Mouse (Mus musculus) myocyte (in vitro differentiated cells): ENCODE results near the gene Ank.

Source experiments
- E2F4 ChIP-seq: IDR thresholded peaks from one replicate; pipeline ENCODE4 v1.6.1; 2011; ENCODE audit warnings: mild to moderate bottlenecking, control low read depth, moderate library complexity; ENCODE audit not compliant: insufficient read depth
- MAX ChIP-seq: IDR thresholded peaks from one replicate; pipeline ENCODE4 v1.6.1; 2011; ENCODE audit warnings: low read depth, mild to moderate bottlenecking, control low read depth
- MYOG ChIP-seq, 3 experiments: IDR thresholded peaks; one replicate each; pipeline ENCODE4 v1.6.1; 2011; ENCODE audit warnings: control low read depth in 2 of 3, low read depth in 2 of 3, mild to moderate bottlenecking in 2 of 3; ENCODE audit not compliant: insufficient read length in 2 of 3, control insufficient read depth in 1 of 3, insufficient read depth in 1 of 3
- POLR2A ChIP-seq: IDR thresholded peaks from one replicate; pipeline ENCODE4 v1.6.1; 2011; ENCODE audit warnings: low read depth, mild to moderate bottlenecking, control low read depth, moderate library complexity; ENCODE audit not compliant: insufficient read length

GRCm38 (mm10) chr15:27574992-27575781, 108.7 kb downstream of the Ank start:
- peak; percentile 28 to 83 (median 36) for TF ChIP-seq MYOG (IDR thresholded peaks at IDR 0.05; ENCODE audit: control insufficient read depth in 1 of 3, insufficient read depth in 1 of 3, insufficient read length in 2 of 3, low read depth in 2 of 3)
- TF ChIP-seq POLR2A = no peak
- TF ChIP-seq MAX = no peak
- TF ChIP-seq E2F4 = no peak
